Mouse (Mus musculus) megakaryocyte, embryonic 14.5 days (primary cell): Measurements from ENCODE around the gene Slc44a5.

Experiments used
- FLI1 ChIP-seq: IDR thresholded peaks from 2 replicates; pipeline ENCODE4 v1.6.1; 2012; ENCODE audit warnings: low read length, inconsistent platforms, mixed read lengths
- GATA1 ChIP-seq: IDR thresholded peaks from 3 replicates; pipeline ENCODE4 v1.6.1; 2012; ENCODE audit warnings: mixed read lengths, low read length, inconsistent platforms, borderline replicate concordance

DNA sequence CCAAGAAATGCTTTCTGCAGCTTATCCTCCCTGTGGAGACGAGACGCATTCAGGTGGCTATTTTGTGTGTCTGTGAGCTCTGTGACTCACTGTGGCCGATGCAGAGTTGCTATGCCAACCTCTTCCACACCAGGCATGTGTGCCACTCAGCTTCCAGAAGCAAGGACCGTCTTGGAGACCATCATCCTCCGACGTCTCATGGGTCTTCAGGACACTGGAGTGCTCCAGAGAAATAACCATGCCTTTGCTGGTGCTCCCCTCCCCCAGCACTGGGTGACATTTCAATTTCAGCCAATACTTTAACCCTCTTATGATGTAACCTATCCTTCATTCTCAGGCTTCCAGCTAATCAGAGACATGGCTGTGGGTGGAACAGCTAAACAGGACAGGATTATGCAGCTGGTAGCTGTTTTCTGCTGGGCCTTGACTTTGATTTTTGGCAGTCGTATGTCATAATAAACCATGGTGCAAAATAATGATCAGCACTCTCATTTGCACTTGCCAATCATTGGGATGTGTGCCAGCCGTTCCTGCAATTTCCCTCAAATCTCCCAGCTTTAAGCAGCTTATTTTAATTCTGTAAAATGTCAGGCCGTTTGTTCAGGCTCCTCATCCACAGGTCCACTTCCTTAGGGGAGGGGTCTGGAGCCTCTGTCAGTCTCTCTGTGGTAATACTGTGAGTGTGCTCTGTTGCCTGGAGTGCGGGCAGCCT lies 198.8 kb downstream of the Slc44a5 start:
- TF ChIP-seq GATA1 (no peak), FLI1 (no peak)
